Mouse (Mus musculus) thymus, adult 2 months (tissue): ENCODE data around the gene Acbd4.

ENCODE experiments used
- CTCF ChIP-seq: fragments of 200-500 bp; IDR thresholded peaks from 2 replicates; pipeline ENCODE4 v1.5.1; 2012; ENCODE audit warnings: mild to moderate bottlenecking, control low read depth, low read length, moderate library complexity, borderline replicate concordance; ENCODE audit not compliant: control insufficient read depth, poor library complexity, insufficient read depth; ENCODE audit errors: extremely low read depth
- POLR2A ChIP-seq: fragments of 200-500 bp; IDR thresholded peaks from 2 replicates; pipeline ENCODE4 v1.6.1; 2012; ENCODE audit warnings: mild to moderate bottlenecking, low read length, control low read depth, moderate library complexity; ENCODE audit not compliant: control insufficient read depth, poor library complexity, insufficient read depth; ENCODE audit errors: extremely low read depth

DNA sequence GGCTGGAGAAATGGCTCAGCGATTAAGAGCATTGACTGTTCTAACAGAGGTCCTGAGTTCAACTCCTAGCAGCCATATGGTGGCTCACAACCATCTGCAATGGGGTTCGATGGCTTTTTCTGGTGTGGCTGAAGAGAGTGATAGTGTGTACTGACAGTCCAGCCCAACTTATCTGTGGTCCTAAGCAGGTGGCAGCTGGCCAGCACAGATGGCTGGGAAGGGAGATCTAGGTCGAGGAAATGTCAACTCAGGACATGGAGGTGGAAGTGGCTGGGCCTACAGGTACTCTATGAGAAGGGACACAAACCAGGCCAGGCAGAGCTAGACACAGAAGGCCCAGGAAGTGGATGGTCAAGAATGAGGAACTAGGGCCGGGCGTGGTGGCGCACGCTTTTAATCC lies 25.5 kb upstream of the Acbd4 start:
- TF ChIP-seq CTCF (no peak), POLR2A (no peak)
